Mouse (Mus musculus): Measurements from ENCODE around the gene Gm37240.

GRCm38 (mm10) chr3:85313646-85314255 is 573.6 kb downstream of the Gm37240 start:
- TF ChIP-seq POLR2A (IDR thresholded peaks at IDR 0.05; ENCODE audit: insufficient read depth, low read length) (no peak), EP300 (IDR thresholded peaks at IDR 0.05; ENCODE audit: insufficient read depth, low read depth, low read length) (no peak)

Data from ES-Bruce4 (cell line).